Mouse (Mus musculus) mature B cell (primary cell): ENCODE data around the gene Gm31571.
"Not testable (repeated sequence)": the region's sequence is repeated elsewhere in the genome, so short reads cannot be mapped to it uniquely, and the experiment has no call there.

Experiments
- in situ Hi-C: fragments of 300-500 bp; cut with MboI; formaldehyde crosslinking; loops from 2 replicates; pipeline ENCODE4 v1.14.3; 2019

The Gm31571 gene

GRCm38 (mm10) chrY:22051253-22051652 is at the start of gene Gm31571:
TSS of gene Gm31571 (minus strand) at chrY:22051353.
- in situ Hi-C loops: not testable (repeated sequence)
